Mouse (Mus musculus) lung, postnatal 10 days (tissue): ENCODE data around the gene Tmem131l.

Experiments used
- DNase-seq: peaks from one replicate; pipeline ENCODE4 v3.0.0; 2021

Gene Tmem131l

GRCm38 (mm10) chr3:84041739-84042138, 1.8 kb upstream of the Tmem131l start:
- no peak for DNase-seq

- peak; percentile 67 for DNase-seq
Observed at GRCm38 (mm10) chr3:84040476-84041082, 604 bp upstream of the Tmem131l start.

GRCm38 (mm10) chr3:84038981-84039645, 862 bp downstream of the Tmem131l start:
- peak; percentile 65 for DNase-seq

- no peak for DNase-seq
Observed at GRCm38 (mm10) chr3:84038126-84038525, 1.8 kb downstream of the Tmem131l start.

- no peak for DNase-seq
Observed at GRCm38 (mm10) chr3:84037536-84037935, 2.4 kb downstream of the Tmem131l start.

- DNase-seq = no peak
Observed at GRCm38 (mm10) chr3:84036866-84037265, 3.1 kb downstream of the Tmem131l start.

GRCm38 (mm10) chr3:84035728-84036364, 4.1 kb downstream of the Tmem131l start:
- DNase-seq = no peak

- no peak for DNase-seq
Observed at GRCm38 (mm10) chr3:84034115-84034780, 5.7 kb downstream of the Tmem131l start.

GRCm38 (mm10) chr3:84032933-84033730, 6.8 kb downstream of the Tmem131l start:
- DNase-seq = no peak

- DNase-seq = no peak
Observed at GRCm38 (mm10) chr3:84032419-84032818, 7.6 kb downstream of the Tmem131l start.

- DNase-seq = no peak
Observed at GRCm38 (mm10) chr3:84031216-84031615, 8.8 kb downstream of the Tmem131l start.

GRCm38 (mm10) chr3:84028968-84029367, 11.0 kb downstream of the Tmem131l start:
- no peak for DNase-seq

GRCm38 (mm10) chr3:84027691-84028159, 12.2 kb downstream of the Tmem131l start:
- DNase-seq = no peak

- no peak for DNase-seq
Observed at GRCm38 (mm10) chr3:84024512-84025072, 15.4 kb downstream of the Tmem131l start.

GRCm38 (mm10) chr3:84022723-84023122, 17.3 kb downstream of the Tmem131l start:
- DNase-seq = no peak

- DNase-seq = no peak
Observed at GRCm38 (mm10) chr3:84022201-84022584, 17.8 kb downstream of the Tmem131l start.

- DNase-seq = peak; percentile 11
Observed at GRCm38 (mm10) chr3:84021217-84022200, 18.5 kb downstream of the Tmem131l start.

GRCm38 (mm10) chr3:84020528-84020927, 19.4 kb downstream of the Tmem131l start:
- no peak for DNase-seq

- DNase-seq = no peak
Observed at GRCm38 (mm10) chr3:84015484-84016016, 24.4 kb downstream of the Tmem131l start.

GRCm38 (mm10) chr3:84010995-84011663, 28.8 kb downstream of the Tmem131l start:
- no peak for DNase-seq
